Comparison of ENCODE assay signal across 8 mouse cellular contexts in genomic region chr9:110333135-110333895, GRCm38 (mm10). TPM values are rescaled to one million over a fixed set of nuclear protein-coding genes. Genes with fewer than 3 reads are reported as not detected.
A peak's percentile ranks its signal among the peaks of the same experiment; 100 is the strongest.
DNase-seq lines count a peak whose midpoint lies in the region; ATAC-seq lines count a peak whose summit lies in the region.

TSS of gene Scap (plus strand) at chr9:110333288.

- ATAC-seq in inflammation-experienced regulatory T-cells, adult 6 months = peak; percentile 86
- ATAC-seq in megakaryocyte-erythroid progenitor cell, adult 5-6 weeks (replicated peaks; ENCODE audit: low FRiP score, low TSS enrichment, poor library complexity, severe bottlenecking) = peak; percentile 79

- intact Hi-C loops in gastrocnemius, postnatal 14 days (cut with DNase I; ENCODE audit: low total_unique reads) = no loop called here
- intact Hi-C loops in left cerebral cortex, postnatal 10 days (cut with DNase I) = no loop called here

- DNase-seq in adipocyte (ENCODE audit: low spot score) = peak; percentile 95
- DNase-seq in embryo, embryonic 10 days (ENCODE audit: low spot score) = peak; percentile 97
- peak; percentile 96 for DNase-seq in gastrocnemius, postnatal 14 days
- DNase-seq in left cerebral cortex, postnatal 10 days (ENCODE audit: extremely low spot score in 1 of 2, low spot score in 2 of 2) = peak; percentile 93 to 96
- peak; percentile 96 for DNase-seq in right cerebral cortex, postnatal 25 days
- peak; percentile 93 to 98 for DNase-seq in urinary bladder, postnatal 4 days (ENCODE audit: low spot score in 2 of 2)

RNA-seq across cellular contexts. Expression of gene Scap, which starts in this region (rescaled TPM):
- 10 to 100 TPM; 24.1 to 26.1 TPM for total RNA-seq in gastrocnemius, postnatal 14 days (2021)
- polyA plus RNA-seq in inflammation-experienced regulatory T-cells, adult 6 months (2017; shearing (Covaris generic)) = 10 to 100 TPM; 10.8 to 15.9 (median 11.1) TPM
- total RNA-seq in left cerebral cortex, postnatal 10 days (2021) = 100 to 1,000 TPM in 1 of 2 experiments, 10 to 100 TPM in 1; 98.0 to 106 TPM
- 35.0 and 48.5 TPM in 2 replicates for total RNA-seq in megakaryocyte-erythroid progenitor cell, adult 5-6 weeks (2014; fragmentation: Nextera tagmentation)
- 20.3 and 60.7 TPM in 2 replicates for total RNA-seq in megakaryocyte-erythroid progenitor cell, adult 5-6 weeks (2017)

Comparison
In these comparisons a context has a peak if more than half of its experiments do, and no peak if none do; other contexts are left out.
1. Peak in every context shown above with its lines: DNase-seq and ATAC-seq.